Mouse (Mus musculus) ovary, postnatal 14 days (tissue): ENCODE data around the gene Snx1.

Source experiments
- DNase-seq: peaks from one replicate; pipeline ENCODE4 v3.0.0; 2022; ENCODE audit warnings: low spot score

Snx1 gene

DNA sequence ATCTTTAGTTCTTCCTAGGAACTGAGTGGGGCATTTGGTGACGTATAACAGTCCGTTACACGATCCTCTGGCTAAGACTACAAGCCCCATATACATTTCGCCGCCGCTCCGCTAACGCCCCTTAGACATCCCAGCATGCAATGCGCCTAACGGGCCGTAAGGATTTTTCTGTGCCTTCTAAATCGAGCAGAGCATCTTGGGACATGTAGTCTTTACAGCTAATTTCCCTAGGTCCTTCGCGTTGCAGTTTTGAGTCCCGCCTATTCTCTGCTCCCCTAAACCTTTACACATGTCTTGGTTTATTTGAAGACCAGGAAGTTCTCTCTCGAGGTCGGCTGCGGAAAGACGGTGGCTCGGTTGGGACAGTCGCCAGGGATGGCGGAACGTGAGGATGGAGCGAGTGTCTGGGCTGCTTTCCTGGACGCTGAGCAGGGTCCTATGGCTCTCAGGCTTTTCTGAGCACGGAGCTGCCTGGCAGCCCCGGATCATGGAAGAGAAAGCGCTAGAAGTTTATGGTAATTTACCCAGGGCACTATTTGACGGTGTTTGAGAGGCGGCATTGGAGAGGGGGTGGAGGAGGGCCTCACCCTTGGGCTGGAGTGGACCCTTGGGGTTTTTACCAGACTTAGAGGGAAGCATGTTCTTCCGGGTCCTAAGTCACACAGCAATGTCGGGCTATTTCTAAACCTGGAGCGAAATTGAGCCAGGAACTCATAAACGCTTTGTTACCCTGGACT lies at the start of gene Snx1, which contains the start of gene Ciao2a:
Snx1 (minus strand) TSS at position 132 of the 737 bp plus-strand sequence.
Ciao2a (plus strand) TSS at position 156 of the 737 bp plus-strand sequence.
- peak; percentile 82 for DNase-seq

DNA sequence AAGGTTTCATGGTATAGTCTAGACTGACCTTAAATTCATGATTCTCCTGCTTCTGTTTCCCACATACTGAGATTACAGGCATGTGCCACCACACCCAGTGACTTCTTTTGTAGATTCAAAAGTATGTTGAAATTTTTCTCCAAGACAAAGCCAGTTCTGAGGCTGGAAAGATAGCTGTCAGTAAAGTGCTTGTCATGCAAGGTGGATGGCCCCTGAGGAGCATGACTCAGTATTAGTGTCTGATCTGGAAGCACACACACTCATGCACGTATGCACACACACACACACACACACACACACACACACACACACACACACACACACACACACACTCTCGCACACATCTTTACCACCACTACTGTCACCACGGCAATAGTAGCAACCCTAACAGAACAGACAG lies 48.6 kb upstream of the Snx1 start:
- DNase-seq = no peak

DNA sequence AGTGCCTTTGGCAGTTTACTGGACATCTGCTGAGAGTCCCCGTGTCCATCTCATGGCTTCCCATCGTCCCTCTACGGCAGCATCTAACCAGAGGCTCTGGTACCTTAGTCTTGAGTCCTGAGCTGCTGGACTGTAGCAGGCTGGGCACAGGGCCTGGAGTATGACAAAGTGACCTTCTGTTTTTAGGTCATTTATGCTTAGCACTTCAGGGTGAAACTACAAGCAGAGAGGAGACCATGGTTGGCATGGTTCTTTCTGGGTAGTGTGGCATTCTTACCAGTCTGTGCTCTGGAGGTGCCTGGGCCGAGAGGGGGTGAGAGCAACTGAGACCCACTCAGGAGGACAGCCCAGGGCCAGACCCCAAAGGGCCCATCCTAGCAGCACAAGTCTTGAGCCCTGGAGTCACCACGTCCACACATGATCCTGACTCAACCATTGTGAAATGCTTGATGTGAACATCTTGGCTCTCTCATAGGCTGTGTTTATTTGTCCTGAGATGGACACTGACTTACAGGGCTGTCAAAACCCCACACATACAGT lies 47.0 kb upstream of the Snx1 start:
- DNase-seq = no peak

DNA sequence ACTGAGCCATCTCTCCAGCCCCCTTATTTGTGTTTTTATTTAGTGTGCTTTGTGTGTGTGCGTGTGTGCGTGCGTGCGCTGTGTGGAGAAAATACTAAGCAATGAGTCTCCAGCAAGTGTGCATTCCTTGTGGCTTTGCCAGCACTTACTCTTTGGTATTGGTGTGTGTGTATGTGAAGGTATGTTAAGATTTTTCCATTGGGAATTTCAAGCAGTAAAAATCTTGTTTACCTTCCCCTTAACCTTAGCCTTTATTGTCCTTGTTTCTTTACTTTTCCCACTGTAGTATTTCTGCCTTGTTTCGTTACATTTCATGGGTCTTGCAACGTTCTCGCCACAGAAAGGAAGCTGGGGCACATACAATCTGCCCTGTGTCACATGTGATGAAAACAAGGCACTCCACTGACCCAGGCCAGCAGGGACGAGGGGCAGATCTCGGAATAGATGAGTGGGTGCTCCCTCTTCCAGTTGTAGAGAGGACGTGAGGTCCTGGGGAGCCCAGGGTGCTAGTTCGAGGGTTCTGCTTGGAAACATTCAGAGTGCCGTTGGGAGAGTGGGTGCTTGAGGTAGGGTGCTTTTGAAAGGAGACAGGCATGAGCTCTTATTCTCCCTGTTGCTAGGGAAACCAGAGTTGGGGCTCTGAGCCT lies 45.0 kb upstream of the Snx1 start:
- no peak for DNase-seq

DNA sequence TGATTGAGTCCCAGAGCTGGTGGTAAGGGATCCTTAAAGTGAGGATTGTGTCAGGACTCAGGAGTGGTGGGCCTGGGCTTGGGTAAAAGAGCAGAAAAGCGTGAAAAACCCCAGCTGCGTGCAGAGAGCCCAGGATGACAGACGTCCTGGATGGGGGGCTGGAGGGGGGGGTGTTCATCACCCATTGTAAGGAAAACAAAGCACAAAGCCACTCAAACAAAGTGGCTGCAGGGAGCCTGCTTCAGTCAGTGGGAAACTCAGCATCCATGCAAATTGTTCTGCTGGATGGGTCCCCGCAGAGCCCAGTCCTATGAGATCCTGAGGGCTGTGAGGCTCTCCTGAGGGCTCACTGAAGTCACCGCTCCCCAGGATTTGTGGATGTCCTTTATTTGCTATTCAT lies 44.1 kb upstream of the Snx1 start:
- DNase-seq = no peak

DNA sequence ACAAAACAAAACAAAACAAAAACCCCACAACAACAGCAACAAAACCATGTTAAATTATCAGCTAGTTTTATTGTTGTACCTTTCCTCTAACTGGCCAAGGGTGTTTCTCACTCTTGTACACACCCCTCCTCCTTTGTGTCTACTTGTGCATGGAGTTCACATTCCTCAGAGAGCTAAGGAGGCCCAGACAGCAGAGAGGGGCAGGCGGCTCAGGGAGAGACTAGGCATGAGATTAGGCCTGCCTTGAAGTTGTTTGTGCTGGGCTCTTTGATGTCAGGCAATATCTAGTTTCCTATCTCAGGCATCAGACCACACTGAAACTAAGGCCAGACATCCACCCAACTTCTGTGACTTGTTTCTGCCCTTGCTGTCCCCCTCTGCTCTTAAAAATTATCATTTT lies 41.8 kb upstream of the Snx1 start:
- no peak for DNase-seq

DNA sequence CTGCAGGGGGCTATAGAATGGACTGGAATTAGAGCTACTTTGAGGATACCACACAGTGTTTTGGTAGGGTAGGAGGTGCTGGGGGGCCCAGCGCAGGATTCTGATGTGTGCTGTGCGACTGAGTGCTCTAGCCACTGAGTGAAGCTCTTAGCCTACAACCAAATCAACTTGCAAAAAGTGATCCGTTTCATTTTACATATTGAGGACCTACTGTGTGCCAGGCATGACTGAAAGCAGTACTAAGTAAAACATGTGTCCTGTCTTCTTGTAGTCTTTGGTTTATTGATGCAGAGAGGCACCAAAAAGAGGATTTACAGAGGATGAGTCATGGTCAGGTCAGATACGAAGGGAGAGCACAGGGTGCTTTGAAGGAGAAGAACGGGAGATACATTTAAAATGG lies 40.8 kb upstream of the Snx1 start:
- no peak for DNase-seq

DNA sequence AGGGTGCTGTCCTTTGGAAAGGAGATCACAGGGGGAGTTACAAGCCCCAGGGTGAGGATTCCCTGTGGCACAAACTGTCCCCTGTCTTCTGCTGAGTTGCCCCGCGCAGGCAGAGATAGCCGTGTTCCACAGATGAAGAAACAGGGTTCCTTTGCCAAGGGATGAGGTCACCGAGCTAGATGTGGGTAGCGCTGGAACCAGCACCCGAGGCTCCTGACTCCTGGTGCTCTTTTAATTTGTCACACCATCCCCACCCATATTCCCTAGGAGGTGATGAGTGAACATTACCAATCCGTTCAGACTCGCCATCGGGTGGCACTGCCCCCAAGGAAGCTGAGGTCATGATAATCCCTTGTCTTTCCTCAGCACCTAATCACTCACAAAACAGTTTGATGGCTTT lies 36.6 kb upstream of the Snx1 start:
- DNase-seq = no peak

DNA sequence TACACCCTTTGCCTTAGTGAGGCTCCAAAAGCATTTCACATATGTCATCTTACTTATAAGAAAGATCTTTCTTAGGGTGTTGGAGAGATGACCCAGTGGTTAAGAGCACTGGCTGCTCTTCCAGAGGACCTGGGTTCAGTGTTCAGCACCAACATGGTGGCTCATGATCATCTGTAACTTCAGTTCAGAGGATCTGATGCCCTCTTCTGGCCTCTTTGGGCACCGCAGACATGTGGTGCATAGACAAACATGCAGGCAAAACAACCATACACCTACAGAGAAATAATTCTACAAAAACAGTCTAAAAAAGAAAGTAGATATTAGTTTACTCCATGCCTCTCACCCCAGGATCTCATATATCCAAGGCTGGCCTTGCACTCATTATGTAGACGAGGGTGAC lies 33.8 kb upstream of the Snx1 start:
- DNase-seq = no peak

DNA sequence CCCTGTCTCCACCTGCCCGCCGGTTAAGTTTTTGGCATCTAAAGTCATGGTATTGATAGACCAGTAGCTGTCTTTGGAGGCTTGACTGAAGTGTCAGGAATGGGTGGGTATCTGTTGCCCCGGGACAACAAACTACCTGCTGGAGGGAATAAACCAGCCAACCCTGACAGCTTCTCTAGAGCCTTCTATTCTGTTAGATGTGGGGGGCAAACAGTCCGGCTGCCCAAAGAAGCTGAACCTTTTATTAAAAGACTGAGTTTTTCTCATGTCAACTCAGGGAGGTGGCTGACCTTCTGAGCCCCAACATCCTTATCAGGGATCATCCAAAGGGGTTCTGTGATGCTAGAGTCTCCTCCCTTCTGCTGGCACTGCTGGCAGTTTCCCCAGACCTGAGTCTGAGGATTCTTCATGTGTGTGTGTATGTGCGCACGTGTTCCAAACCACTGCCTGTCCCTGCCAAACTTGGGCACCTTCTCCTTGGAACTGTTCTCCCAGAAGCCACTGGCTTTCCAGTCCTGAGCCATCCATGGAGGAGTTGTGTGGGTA lies 32.6 kb upstream of the Snx1 start:
- no peak for DNase-seq

DNA sequence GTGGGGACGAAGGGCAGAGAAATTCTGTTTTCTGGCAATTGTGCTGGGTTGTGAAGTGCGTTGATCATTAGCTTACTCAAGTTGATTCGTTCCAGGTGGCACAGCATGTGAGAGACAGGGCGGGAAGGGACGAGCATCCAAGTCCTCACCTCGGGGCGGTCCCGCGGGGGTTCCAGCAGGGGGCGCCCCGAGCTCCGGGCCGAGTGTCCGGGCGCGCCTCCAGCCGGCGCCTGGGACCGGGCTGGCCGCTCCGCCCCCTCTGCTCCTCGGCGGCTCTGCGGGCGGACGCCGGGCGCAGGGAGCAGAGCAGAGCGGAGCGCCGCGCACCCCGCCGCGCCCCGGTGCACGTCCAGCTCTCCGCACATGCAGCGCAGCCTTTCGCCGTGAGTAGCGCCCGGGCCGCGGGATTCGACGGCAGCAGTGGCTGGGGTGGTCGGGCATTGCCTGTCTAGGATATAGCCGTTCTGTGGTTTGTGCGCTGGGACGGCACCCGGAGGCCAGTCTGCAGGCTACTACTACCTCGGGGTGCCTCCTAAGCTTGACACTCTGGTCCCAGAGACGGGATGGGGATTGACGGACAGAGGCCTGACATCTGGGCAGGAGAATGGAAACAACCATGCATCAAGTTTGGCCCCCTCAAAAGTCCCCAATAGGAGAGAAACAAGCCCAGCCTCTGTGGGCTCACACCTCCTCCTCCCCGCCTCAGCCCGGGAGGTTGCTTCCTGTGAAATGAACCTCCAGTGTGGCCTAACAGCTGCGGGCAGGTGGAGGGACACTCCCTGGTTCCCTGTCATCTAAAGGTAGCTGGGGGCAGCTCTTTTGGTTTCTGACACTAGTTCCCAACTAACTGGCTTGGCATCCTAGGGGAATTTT lies 31.8 kb upstream of the Snx1 start, which contains the start of gene Dapk2:
Dapk2 (plus strand) TSS at position 266 of the 873 bp plus-strand sequence.
- peak; percentile 87 for DNase-seq

DNA sequence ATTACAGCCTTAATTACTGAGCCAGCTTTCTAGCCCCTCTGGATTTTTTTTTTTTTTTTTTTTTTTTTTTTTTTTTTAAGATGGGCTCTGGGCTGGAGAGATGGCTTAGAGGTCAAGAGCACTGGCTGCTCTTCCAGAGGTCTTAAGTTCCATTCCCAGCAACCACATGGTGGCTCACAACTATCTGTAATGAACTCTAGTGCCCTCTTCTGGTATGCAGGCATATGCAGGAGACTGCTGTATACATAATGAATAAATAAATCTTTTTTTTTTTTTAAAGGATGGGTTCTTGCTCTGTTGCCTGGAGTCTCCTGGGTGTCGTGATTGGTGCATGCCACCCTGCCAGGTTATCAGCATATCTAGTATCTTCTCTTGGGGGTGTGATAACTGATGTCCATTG lies 29.1 kb upstream of the Snx1 start:
- DNase-seq = no peak

DNA sequence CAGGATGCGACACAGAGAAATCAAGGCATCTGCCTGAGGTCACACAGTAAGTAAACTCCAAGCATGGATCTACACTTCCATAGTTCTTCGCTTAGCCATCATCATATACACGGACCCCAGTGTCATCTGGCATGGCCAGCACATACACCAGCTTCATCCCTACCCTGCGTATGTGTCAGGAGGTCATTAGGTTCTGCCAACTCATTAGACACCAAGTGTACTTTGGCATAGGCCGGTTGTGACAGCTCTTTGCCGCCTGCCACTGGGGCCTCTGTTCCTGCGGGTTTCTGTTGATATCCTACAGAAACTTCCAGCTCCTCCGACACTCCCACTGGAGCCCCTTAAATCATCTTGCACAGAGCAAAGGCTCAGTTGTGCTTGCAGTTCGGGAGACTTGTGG lies 27.6 kb upstream of the Snx1 start:
- DNase-seq = no peak

DNA sequence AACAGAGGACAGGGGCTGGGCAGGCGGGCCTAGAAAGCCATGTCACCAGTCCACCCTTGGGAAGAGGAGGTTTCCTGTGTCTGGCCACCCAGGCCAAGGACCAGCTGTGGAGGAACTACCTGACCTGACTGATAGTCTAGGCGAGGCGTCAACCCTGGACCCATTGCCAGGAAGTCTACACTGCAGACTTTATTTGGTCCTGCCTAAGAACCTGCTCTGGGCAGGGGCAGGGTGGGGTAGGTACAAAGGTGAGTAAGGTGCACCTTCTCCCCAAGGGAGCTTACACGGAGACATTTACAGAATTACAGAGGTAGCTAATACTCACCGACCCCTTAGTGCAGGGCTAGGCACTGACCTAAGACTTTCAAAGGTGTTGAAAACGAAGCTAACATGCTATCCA lies 27.2 kb upstream of the Snx1 start:
- no peak for DNase-seq

DNA sequence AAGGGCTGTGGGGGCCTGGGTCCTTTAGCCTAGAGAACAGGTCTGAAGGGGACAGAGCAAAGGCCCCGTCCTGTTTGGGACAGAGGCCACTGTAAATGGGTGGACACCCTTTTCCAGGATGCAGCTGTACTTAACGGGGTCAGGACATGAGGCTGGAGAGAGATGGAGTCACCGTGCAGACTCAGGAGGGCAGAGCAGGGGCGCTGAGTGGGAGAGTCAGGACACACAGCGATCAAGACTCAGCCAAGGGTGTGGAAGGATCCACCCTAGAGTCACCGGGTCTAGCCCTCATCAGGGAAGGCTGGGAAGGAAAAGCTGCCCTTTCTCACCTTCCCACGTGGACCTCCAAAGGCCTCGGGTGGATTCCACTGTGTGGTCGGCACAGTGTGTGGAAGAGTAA lies 25.6 kb upstream of the Snx1 start:
- DNase-seq = no peak

DNA sequence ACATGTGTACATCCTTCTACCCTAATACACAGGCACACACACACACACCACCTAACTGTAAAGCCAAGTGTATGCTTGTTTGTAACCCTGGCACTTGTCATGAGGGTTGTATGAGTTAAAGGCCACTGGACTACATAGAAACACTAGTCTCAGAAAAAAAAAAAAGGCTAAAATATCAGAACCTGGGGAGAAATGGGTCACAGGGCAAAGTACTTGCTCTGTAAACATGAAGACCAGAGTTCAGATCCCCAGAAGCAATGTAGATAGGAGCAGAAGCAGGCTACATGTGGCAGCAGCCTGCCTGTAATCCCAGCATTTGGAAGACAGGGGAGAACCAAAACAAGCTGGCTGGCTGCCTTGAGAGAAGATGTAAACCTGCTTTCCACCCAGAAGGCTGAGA lies 19.8 kb upstream of the Snx1 start:
- DNase-seq = no peak

DNA sequence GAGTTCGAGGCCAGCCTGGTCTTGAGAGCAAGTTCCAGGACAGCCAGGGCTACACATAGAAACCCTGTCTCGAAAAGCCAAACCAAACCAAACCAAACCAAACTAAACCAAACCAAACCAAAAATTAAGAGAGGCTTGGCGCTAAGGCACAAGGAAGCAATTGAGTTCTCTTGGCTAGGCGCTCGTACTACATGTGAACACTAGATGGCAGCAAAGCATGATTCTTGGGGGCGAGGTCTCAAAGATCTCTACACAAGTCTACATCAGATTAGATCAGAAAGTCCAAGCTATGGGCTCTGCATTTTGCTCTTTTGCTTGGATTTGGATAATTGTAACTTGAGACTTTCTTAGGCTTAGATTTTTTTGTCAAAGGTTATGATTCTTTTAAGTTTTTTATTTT lies 17.9 kb upstream of the Snx1 start:
- peak; percentile 67 for DNase-seq

DNA sequence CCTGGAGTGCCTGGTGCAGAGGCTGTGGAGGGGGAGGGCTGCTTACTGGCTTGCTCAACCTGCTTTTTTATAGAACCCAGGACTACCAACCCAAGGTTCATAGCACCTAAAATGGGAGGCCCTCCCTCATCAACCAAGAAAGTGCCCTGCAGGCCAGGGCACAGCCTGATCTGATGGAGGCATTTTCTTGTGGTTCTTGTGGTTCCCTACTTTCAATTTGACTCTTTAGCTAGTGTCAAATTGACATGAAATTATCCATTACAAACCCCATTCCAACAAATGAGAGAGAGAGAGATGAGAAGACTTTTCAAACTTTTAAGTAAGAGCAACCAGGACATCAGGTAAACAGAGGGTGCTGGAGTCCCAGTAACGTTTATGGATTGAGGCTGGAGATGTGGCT lies 15.9 kb upstream of the Snx1 start:
- no peak for DNase-seq

DNA sequence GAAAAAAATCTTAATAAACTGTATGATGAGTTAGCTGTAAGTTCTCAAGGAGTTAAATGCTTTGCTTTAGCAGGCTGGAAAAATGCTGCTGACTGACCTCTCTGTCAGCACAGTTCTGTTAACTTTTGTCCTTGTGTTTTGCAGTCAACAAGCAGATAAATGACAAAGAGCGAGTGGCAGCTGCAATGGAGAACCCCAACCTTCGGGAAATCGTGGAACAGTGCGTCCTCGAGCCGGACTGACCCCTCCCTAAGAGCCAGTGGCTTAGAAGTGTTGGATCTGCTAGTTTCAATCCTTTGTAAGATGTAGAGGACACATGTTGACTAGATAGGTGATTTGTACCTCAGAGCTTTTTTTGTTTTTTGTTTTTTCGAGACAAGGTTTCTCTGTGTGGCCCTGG lies 11.8 kb upstream of the Snx1 start:
- no peak for DNase-seq

DNA sequence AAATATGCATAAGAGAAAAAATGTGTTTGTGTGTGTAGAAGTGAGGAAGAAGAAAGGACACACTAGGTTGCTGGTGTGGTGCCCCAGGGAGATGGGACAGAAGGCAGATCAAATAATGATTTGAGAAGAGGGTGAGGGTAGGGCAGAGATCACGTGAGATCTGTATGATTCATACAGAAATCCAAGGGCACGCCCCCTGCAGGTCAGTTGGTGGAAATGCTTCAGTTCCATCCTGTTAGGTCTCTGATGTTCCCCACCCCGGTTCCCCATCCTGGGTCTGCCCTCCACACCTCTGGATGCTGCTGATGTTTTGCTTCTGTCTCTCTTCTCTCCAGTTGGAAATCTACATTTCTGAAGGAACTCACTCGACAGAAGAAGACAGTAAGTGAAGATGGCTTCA lies 9.6 kb upstream of the Snx1 start:
- no peak for DNase-seq

DNA sequence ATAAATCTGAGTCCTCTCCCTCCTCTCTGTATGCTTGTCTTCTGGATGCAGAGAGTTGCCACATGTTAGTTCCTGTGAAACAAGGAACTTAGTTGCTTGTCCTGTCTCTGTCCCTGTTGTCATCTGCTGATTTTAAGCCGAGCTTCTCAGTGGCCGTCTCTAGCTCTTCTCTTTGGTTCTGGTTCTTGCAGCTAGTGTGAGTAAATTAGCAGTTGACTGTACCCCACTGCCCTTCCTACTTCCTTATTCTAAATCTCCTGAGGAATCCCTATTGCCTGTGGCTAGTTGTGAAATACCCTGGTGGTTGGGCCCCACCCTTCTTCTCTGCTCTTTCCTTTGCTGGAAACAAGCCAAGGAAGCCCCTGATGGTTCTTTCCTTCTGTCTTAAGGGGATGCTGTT lies 5.1 kb upstream of the Snx1 start:
- DNase-seq = no peak

DNA sequence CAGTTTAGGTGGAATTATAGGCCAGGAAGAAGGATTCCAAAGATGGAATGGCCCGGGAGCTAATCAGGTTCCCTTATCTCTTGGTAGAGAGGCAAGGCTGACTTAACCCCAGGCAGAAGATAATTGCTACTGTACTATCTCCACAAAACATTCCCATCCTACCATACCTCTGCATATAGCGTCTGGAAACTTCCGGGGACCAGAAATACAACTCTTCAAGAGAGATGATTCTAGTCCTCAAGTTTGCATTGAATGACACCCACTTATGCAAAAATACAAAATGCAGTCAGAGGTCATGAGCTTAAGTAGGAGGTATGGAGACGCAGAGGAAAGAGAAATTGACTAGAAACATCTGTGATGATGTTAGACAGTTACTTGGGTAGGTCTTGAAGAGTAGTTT lies 1.5 kb upstream of the Snx1 start:
- DNase-seq = no peak
